Mouse (Mus musculus): Measurements from ENCODE around the gene Plekhh3.
A peak's percentile ranks its signal among the peaks of the same experiment; 100 is the strongest.

Plekhh3 gene

DNA sequence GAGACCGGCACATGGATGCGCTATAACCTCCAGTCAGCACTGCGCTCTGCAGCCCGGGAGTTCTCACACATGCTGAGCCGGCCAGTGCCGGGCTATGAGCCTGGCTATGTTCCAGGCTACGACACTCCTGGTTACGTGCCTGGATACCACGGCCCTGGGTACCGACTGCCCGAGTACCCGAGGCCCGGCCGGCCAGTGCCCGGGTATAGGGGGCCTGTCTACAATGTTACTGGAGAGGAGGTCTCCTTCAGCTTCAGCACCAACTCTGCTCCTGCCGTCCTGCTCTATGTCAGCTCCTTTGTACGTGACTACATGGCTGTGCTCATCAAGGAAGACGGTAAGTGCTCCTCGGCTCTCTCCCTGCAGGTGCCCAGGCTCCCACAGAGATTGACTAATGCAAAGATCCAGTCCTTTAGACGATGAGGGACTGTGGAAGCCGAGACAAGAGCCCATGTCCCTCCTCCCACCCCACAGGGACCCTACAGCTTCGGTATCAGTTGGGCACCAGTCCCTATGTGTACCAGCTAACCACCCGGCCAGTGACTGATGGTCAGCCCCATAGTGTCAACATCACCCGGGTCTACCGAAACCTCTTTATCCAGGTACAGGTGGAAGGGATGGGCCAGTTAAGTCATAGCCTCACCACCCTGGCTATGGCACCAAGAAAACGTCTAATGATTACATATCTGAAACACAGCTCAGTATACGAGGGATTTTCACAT lies 15.5 kb upstream of the Plekhh3 start:
- DNase-seq (ENCODE audit: extremely low spot score): no peak

- no peak for DNase-seq (ENCODE audit: extremely low spot score)
Observed at GRCm38 (mm10) chr11:101185441-101185840, 14.3 kb upstream of the Plekhh3 start.

- DNase-seq (ENCODE audit: extremely low spot score): no peak
Observed at GRCm38 (mm10) chr11:101184984-101185383, 13.8 kb upstream of the Plekhh3 start.

GRCm38 (mm10) chr11:101182771-101183517 lies 11.8 kb upstream of the Plekhh3 start:
- no peak for DNase-seq (ENCODE audit: extremely low spot score)

- DNase-seq (ENCODE audit: extremely low spot score): no peak
Observed at GRCm38 (mm10) chr11:101181961-101182360, 10.8 kb upstream of the Plekhh3 start.

- peak; percentile 65 for DNase-seq (ENCODE audit: extremely low spot score)
Observed at GRCm38 (mm10) chr11:101180846-101181740, 9.9 kb upstream of the Plekhh3 start.

DNA sequence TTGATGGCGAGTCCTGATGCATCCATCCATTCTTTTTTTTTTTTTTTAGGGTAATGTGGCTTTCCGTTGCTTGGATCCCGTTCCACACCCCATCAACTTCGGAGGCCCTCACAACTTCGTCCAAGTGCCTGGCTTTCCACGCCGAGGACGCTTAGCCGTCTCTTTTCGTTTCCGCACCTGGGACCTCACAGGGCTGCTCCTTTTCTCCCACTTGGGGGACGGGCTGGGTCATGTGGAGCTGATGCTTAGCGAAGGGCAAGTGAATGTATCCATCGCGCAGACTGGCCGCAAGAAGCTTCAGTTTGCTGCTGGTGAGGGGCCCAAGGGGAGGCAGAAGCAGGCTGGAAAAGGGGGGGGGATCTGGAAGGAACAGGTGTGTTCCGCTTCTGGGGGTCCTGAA lies 9.1 kb upstream of the Plekhh3 start:
- DNase-seq (ENCODE audit: extremely low spot score): no peak

DNA sequence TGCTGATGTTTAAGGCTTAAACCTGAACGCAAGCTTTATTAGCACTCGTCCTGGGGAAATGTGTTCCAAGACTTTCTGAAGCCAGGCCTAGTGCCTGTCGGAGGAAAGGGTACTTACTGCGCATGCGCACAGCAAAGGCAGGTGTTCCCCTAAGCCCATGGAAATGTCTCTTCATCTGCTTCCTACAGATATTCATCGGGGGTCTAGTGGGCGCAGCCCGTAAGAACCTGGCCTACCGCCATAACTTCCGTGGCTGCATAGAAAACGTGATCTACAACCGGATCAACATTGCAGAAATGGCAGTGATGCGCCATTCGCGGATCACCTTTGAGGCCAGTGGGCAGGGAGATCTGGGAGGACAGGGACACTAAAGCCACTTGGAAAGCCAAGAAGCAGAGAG lies 8.2 kb upstream of the Plekhh3 start:
- no peak for DNase-seq (ENCODE audit: extremely low spot score)

DNA sequence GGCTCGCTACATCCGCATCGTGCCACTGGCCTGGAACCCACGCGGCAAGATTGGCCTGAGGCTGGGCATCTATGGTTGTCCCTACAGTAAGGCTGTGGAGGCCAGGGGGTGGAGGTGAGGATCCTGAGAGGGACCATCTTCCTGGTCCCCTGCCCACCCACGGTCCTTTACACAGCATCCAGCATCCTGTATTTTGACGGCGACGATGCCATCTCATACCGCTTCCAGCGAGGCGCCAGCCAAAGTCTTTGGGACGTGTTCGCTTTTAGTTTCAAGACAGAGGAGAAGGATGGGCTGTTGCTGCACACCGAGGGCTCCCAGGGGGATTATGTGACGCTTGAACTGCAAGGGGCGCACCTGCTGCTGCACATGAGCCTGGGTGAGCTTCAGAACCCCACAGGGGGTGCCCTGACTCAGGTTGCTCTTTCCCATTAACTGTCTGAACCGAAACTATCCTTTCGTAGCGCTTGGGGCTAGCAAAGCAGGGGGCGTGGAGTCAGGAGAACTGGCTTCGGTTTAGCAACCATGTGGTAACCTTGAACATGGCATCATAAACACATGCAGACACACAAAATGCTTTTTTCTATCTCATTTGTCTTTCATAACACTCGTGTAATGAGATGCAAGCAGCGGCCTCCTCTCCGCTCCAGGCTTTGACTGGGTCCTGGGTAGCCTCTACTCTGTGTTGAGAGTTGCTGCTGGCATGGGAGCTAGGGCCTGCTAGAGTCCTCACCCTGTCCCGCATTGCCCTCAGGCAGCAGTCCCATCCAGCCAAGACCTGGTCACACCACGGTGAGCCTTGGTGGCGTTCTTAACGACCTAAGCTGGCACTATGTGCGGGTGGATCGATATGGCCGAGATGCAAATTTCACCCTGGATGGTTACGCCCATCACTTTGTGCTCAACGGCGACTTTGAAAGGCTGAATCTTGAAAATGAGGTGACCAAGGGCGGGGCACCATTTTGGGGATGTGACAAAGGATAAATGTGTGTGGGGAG lies 7.2 kb upstream of the Plekhh3 start:
- DNase-seq (ENCODE audit: extremely low spot score): no peak

DNA sequence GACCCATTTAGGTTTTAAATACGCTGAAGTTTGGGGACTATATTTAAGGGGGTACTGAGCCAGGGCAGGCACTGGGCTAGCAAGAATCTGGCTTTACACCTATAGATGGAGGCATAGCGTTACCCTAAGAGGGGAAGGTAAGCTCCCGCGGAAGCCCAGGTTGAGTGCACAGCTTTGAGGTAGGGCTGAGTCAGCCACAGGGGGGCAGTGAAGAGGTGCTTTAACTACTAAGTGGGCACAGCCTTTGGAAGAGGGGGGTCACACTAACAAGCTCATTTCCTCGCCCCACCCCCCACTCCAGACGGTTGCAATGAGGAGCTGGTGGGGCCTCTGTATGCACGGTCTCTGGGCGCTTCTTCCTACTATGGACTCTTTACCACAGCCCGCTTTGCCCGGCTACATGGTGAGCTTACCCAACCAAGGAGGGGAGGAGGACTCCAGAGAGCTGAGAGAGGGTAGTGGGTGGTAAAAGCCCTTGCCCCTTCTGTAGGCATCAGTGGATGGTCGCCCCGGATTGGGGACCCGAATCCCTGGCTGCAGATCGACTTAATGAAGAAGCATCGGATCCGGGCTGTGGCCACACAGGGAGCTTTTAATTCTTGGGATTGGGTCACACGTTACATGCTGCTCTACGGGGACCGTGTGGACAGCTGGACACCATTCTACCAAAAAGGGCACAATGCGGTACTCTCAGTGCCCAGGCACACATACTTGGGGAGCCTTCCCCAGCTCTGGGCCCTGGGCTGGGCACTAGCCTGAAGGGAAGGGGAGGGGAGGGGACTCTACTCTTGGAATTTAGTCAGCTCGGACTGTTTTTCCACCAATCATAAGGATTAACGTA lies 6.0 kb upstream of the Plekhh3 start:
- DNase-seq (ENCODE audit: extremely low spot score): peak; percentile 48

GRCm38 (mm10) chr11:101176117-101176691 lies 5.1 kb upstream of the Plekhh3 start:
- DNase-seq (ENCODE audit: extremely low spot score): peak; percentile 47

DNA sequence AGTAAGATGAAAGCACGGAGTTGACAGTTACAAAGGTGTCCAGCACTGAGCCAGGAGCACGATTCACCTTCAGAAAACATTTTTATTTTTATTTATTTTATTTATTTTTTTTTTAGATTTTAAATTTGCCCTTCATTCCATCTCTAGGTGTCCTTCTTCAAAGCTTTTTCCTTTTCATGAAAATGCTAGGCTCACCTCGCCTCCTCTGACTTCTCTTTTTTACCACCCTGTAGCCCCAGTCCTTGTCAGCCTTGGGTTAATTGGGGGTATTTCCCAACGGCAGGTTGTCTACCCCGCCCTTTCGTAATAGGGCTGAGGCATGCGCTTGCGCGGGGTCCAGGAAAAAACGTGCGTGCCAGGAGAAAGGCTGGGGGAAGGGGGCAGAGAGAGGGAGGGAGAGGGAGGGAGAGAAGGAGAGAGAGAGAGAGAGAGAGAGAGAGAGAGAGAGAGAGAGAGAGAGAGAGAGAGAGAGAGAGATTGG lies 4.5 kb upstream of the Plekhh3 start:
- DNase-seq (ENCODE audit: extremely low spot score): no peak

DNA sequence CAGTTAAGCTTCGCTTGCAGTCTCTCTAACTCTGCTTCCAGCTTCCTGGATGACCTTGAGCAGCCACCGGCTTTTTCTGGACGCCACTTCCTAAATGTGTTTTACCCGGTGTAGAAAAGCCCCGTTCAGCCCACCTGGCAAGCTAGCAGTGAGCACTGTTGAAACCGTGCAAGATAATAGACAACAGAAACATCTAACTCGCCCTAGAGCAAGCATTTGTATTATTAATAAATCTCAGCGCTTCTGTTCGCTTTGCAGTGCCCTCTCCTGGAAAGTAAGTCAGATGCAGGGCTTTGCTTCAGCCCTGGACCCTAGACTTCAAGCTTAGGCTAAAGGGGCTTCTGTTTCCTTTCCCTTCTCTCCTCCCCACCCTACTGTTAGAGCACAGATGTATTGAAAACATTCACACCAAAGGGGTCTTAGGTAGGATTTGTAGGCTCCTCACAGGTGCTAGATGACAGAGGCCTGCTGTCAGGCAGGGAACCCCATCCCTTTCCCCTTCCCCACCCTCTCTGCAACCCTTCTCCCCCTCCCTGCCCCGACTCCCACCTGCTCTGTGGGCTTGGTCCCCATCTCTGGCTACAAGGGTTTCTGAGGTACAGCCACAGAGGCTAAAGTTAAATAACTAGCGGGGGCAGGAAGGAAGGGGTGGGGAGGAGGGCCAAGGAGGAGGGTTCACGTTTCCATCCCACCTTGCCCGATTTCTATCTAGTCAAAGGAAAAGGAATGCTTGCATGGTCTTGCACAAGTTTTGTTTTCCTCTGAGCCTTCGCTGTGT lies 3.9 kb upstream of the Plekhh3 start, which contains the start of gene Ccr10:
Gene Ccr10 (minus strand): TSS at position 593 of the 778 bp plus-strand sequence.
- no peak for DNase-seq (ENCODE audit: extremely low spot score)

DNA sequence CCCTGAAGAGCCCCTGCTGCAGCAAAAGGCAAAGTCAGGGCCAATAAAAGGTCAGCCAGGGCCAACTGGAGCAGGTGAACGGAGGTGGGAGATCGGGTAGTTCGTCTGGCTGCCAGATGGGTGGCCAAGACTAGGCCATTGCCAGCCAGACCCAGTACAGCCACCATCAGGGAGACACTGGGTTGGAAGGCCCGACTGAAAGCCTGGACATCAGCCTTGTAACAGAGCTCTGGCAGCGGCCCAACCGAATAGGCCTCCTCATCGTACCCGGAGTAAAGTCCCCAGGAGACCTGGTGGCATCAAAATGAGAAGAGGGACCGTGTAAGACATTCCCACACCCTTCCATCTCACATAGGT lies 3.2 kb upstream of the Plekhh3 start:
- no peak for DNase-seq (ENCODE audit: extremely low spot score)

DNA sequence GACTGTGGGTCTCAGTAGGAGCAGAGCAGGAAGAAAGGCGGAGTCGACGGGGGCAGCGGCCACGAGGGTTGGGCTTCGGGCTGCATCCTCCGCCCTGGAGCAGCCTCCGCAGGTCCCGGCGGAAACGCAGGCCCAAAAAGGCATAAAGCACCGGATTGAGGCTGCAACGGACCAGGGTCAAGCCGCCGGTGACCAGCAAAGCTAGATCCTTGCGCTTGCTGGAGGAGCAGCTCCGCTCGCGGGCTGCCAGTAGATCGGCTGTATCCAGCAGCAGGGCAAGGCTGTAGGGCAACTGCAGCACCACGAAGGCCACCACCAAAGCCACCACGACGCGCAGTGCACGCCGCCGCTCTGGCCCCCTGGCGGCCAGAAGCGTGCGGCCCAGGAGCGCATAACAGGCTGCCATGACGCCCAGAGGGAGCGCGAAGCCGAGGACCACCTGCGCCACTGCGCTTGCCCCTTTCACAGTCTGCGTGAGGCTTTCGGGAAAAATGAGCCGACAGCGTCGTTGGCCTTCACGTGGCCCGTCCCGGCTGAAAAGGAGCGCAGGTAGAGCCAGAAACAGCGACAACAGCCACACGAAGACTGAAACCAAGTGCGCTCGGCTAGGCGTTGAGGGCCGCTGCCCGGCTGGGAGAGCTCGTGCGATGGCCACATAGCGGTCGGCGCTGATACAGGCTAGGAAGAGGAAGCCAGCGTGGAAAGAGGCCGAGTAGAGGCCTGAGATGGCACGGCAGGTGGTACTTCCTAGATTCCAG lies 2.7 kb upstream of the Plekhh3 start:
- DNase-seq (ENCODE audit: extremely low spot score): peak; percentile 85

DNA sequence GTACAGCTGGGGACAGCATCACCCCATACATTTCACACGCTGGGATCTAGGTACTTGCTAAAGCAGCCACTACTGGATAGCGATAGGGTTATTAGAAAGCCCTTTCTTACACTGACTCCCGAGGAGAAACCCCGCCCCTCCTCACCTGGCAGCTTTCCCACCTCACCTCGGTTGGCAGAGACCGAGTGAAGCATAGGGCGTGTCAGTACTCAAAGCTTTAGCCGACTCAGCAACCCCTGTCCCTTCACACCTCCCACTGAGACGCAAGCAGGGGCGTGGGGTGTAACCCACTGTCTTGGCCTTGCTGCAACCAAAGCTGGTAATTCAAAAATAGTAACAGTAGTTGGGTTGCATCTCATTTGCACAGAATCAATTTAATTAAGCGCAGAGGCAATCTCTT lies 2.0 kb upstream of the Plekhh3 start:
- no peak for DNase-seq (ENCODE audit: extremely low spot score)

- no peak for DNase-seq (ENCODE audit: extremely low spot score)
Observed at GRCm38 (mm10) chr11:101172434-101172815, 1.3 kb upstream of the Plekhh3 start.

Data from embryo, embryonic 9.5 days (tissue).